Mouse (Mus musculus): ENCODE data around the gene Tspan12.
"Not testable (repeated sequence)": the region's sequence is repeated elsewhere in the genome, so short reads cannot be mapped to it uniquely, and the experiment has no call there.

Gene Tspan12

GRCm38 (mm10) chr6:21852344-21852785, at the start of gene Tspan12:
Gene Tspan12, minus strand, starts transcription at chr6:21852515.
- DNase-seq (ENCODE audit: low read depth, low spot score) = no peak

GRCm38 (mm10) chr6:21894451-21894850, 42.1 kb upstream of the Tspan12 start:
- no peak for DNase-seq (ENCODE audit: low read depth, low spot score)

DNA sequence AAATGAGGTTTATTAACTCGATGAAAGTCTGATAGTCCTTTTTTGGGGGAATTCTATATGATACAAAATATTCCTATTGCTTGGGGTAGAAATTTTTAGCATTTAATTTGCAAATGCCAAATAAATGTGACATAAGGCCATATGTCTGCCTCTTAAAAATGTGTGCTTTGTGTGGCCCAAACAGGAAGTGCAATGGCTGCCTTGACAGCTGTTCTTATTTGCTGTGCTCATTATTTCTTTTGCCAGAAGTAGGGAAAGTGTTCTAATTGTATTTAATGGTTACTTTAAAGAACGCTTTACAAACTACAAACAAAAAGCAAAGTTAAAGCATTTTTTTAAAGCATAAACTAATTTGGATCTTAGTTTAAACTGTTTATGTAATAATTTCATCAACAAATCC, 36.8 kb upstream of the Tspan12 start:
- DNase-seq (ENCODE audit: low read depth, low spot score) = no peak

GRCm38 (mm10) chr6:21887971-21888370, 35.7 kb upstream of the Tspan12 start:
- DNase-seq (ENCODE audit: low read depth, low spot score) = not testable (repeated sequence)

DNA sequence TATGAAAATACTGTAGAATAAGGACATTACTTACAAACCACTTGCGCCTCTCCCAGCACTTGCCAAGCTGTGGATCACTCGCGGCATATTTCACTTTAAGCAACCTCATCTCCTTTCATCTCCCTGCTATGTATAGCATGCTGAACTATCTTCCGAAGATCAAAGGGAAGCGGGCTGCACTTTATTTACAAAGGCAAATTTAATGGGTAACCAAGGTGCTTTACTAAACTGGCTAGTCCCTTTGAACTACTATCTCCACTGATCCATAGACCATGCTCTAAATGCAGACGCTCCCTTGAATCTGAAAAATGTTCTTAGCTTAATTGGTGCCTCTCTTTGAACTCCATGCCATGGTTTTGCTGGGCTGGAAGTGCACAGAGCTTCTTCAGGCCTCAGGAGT, 27.2 kb upstream of the Tspan12 start:
- no peak for DNase-seq (ENCODE audit: low read depth, low spot score)

GRCm38 (mm10) chr6:21867310-21867709, 15.0 kb upstream of the Tspan12 start:
- DNase-seq (ENCODE audit: low read depth, low spot score) = no peak

DNA sequence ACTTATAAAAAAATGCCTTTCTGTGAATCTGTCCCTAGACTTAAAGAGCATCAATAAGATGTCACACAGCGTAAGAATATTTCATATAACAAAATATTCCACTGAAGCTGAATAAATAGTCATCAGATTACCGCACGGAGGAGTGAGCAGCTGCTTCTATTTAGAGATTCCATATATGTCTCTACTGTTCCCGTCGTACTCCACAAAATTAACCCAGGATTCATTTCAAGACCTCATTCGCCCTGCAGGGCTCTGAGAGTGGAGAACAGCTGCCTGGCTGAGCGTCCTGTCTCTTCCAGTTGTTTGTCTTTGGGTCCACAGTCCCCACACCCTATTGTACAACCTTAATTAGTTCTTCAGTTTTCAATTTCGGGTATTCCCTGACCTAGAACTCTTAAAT, 11.9 kb upstream of the Tspan12 start:
- DNase-seq (ENCODE audit: low read depth, low spot score) = no peak

DNA sequence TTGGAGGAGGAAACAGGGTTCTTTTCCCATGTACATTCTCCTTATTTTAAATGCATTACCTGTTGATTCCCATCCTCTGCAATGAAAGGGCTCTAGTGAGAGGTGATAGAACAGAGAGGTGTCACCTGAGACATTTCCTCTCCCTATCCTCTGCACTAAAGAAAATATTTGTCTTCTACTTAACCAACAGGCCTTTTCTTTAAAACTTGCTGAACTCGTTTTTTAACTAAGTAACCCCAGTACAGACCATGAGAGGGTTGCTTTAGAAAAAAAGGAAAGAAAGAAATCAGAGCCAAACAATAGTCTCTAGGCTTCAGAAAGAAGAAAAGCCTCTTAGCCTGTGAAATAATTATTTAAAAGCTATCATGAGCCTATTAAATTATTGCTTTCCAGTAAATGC, 11.2 kb upstream of the Tspan12 start:
- no peak for DNase-seq (ENCODE audit: low read depth, low spot score)

DNA sequence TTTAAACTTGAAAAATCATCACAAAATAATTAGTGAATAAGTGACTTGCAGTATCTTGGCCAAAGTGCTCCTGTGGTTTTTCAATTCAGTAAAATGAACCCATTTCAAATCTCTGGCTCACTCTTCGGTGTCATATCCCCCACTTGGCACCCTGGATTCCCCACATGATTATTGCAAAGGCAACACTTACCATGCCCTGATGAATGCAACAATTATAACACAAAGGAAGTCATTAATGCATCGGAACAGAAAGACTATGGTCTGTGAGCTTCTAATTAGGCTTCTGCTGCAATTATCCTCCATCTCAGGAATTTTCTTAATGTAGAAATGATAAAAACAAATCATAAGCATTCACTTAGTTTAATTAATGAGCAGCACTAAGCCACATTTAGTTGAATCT, 9.0 kb upstream of the Tspan12 start:
- no peak for DNase-seq (ENCODE audit: low read depth, low spot score)

DNA sequence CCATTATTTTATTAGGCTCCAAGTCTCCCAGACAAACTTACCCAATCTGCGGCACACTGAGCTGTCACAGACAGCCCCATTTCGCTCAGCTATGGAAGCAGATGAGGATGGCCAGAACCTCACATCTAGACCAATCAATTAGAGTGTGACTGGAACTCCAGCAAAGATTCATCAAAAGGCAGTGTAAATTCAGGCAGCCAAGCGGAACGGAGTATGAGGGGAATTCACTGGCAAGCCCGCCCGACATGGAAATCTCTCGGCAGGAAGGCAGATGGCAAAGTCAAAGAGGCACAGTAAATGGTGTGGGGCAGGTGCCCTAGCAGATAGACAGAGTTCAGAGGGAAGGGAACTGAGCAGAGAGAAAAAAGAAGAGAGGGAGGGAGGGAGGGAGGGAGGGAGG, 5.5 kb upstream of the Tspan12 start:
- no peak for DNase-seq (ENCODE audit: low read depth, low spot score)

- no peak for DNase-seq (ENCODE audit: low read depth, low spot score)
These were observed 3.6 kb upstream of the Tspan12 start for GRCm38 (mm10) chr6:21855921-21856320.

GRCm38 (mm10) chr6:21853342-21853741, 1.0 kb upstream of the Tspan12 start:
- no peak for DNase-seq (ENCODE audit: low read depth, low spot score)

DNA sequence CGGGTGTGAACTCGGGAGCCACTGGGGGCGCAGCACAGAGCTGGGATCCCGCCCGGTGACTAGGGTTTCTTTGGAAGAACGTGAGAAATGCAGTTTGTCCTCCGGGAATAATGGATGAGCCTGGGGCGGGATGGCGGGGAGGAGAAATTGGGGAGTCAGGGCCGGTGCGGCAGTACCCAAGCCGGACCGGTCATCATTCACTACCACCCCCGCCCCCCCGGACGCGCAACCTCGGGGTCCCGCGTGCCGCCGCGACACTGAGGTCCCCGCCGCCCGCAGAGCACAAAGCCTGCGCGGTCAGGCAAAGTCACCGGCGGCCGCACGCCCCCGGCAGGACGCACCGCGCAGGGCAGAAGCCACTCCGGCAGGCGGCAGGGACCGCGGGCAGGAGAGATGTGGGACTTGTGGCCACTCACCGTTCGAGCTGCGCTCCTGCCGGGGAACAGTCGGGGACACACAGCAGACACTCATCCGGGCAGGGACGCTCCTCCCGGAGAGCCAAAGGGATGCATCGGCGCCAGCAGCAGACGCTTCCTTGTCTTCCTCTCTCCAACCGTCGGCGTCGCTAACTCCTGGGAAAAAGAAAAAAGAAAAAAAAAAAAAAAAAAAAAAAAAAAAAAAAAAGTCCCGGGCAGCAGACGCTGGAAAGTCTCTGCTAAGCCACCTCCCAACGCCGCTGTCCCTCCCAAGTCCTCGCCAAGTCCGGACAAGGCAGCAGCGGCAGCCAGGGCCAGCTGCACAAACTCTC, 545 bp downstream of the Tspan12 start:
- no peak for DNase-seq (ENCODE audit: low read depth, low spot score)

DNA sequence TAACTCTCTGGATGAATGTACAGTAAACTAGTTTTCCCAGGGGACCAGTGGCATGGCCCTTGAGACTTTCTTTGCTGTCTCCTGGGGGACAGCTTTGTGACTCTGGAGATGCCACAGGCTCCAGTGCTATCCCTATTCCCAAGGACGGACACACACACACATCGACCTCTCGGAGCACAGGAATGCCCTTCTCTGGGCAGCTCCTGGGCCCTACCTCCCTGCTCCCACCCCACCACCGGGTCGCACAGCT, 1.0 kb downstream of the Tspan12 start:
- no peak for DNase-seq (ENCODE audit: low read depth, low spot score)

DNA sequence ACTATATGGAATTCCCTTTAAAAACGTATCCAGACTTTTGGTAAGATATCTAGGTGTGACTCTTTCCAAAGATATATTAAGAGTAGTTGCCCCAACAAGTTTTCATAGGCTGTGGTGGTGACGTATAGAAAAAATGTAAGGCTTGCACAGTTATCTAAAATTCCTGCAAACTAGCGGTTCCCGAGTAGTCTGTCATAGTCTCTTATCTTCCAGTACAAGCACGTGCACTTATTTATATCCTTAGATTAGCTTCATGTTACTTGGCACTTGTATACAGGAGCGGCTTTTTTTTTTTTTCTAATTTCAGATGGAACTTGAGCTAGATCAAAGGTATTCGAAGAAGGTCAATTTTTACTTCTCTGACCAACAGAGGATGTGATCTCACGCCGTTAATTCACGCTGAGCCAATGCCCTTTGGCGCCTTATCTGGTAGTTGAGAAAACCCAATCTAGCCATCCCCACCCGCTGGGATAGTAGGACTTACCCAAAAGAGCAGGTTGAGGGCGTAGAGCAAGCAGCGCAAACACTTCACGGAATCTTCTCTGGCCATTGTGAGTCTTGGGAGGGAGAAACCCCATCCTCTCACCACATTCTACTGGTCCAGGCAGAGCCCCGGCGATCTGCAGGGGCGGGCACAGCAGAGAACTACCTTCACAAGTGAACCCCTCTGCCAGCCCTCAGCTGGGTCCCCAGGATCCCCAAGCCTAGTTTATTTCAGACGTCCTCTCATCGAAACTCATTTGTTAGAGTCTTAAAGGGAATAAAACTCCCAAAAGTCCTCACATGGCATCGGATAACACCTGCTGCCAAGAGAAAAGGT, 1.6 kb downstream of the Tspan12 start:
- DNase-seq (ENCODE audit: low read depth, low spot score) = no peak

GRCm38 (mm10) chr6:21848808-21849207, 3.5 kb downstream of the Tspan12 start:
- DNase-seq (ENCODE audit: low read depth, low spot score) = no peak

DNA sequence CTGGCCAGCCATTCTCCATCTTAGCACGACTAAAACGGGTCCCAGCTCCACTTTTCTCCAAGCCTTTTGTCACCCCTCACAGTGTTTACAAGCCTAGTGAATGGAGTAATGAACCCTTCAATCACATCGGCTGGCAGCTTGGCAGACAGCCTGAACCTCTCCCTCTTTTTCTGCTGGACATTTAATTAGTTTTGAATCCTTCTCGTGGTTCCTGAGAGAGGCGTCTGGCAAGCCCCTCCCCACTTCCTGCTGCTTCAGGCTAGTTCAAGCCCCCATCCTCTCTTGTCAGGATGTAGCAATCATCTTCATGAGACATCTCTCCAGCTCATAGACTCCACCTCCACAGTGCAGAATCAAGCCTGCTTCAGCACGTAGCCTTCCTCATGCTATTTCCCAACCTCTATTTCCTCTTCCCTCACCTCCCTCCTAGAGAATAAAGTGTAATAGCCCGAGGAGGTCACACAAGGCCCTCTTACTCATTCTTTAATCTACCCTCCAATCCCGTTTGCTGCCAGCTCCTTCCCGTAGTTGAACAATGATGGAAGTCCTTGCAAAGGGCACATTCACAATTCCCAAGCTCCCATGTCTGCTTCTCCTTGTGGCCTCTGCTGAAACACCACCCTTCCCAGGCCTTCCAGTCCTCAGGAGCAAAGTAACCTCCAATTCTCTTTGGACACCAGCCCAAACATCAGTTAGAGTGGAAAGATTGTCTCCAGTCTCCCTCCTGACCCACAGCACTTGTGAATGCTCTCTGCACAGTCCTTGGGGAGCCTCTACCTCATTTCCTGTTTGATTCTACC, 12.1 kb downstream of the Tspan12 start:
- DNase-seq (ENCODE audit: low read depth, low spot score) = no peak

DNA sequence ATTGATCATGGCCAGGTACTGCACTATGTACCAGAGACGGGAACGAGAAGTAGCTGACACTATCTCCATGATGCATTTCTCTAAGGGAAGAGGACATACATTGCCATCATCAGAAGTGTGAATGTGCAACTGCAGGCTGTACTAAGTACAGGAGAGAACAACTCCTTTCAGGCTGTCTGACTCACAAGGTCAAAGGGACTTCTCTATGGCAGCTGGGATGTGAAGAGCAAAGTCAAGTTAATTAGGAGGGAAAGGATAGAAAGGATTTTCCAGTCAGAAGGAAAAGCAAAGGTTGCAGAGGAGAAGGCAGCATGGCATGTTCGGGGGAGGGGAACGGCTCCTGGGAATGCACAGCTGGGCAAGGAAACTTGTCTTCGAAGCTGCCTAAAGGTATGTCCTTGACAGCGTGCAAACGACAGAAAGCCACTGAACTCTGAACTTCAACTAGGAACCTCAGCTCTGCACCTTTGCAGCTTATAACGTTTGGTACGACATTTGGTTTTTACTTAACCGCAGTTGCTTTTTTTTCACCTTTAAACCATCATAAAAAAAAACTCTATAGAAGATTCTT, 13.0 kb downstream of the Tspan12 start:
- DNase-seq (ENCODE audit: low read depth, low spot score) = no peak

DNA sequence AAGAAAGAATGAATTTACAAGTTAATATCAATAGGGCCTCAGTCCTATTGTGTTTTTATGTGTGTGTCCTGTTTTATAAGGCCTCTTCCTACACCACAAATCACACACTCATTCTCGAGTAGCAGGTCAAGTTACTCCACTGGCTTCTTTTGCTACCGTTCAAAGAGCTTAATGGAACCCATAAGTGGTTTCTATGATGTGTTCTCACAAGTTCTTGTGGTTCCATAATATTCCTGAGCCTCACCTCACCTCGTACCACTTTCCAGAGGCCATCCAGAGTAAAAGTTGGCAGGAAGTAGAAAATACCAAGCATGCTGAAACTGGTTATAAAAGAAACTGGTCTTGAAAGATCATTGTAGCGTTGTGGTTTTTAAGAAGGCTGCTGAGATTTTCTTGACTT, 18.8 kb downstream of the Tspan12 start:
- no peak for DNase-seq (ENCODE audit: low read depth, low spot score)

GRCm38 (mm10) chr6:21831871-21832270, 20.4 kb downstream of the Tspan12 start:
- DNase-seq (ENCODE audit: low read depth, low spot score) = no peak

- DNase-seq (ENCODE audit: low read depth, low spot score) = no peak
These were observed 21.4 kb downstream of the Tspan12 start for GRCm38 (mm10) chr6:21830931-21831330.

- DNase-seq (ENCODE audit: low read depth, low spot score) = no peak
These were observed 22.4 kb downstream of the Tspan12 start for GRCm38 (mm10) chr6:21829930-21830329.

Measured in c-Kit-negative CD71-positive TER-119-positive erythroid progenitor cells, embryonic 14.5 days (primary cell).